Mouse (Mus musculus) spleen, postnatal 36 days (tissue): ENCODE results near the gene Cbr4.

Experiments
- DNase-seq, 2 experiments: peaks; one replicate each; pipeline ENCODE4 v3.0.0; 2022; ENCODE audit warnings: low spot score in 2 of 2, mixed read lengths in 1 of 2

The Cbr4 gene

DNA sequence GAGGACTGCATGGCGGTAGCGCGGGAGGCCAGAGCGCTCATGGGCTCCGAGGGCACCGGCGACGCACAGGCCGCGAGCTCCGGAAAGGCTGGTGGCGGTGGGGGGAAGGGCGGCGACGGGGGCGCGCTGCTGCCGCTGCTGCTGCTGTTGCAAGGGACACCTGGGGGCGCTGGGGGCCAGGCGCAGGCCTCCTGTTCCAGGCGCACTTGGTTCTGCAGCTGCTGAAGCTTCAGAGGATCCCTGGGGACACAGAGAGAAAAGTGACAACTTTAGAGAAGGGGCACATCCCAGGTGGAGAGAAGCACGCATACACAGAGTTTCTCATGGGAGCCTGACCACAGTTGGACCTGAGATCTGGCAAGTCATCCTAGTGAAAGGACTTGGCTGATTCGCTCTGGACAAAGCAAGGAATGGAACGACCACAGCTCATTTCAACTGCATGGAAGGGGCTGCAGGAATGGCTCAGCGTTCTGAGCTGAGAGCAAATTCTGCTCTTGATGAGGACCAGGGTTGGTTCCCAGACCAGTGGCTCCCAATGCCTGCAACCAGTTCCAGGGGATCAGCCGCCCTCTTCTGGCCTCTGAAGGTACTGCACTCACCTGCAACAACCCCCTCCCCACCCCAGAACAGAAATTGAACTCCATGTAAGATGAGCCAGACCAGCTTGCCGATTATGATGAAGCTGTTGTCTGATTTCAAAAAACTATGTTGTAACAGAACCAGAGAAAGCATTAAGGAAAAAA, 62.6 kb downstream of the Cbr4 start:
- DNase-seq: no peak

DNA sequence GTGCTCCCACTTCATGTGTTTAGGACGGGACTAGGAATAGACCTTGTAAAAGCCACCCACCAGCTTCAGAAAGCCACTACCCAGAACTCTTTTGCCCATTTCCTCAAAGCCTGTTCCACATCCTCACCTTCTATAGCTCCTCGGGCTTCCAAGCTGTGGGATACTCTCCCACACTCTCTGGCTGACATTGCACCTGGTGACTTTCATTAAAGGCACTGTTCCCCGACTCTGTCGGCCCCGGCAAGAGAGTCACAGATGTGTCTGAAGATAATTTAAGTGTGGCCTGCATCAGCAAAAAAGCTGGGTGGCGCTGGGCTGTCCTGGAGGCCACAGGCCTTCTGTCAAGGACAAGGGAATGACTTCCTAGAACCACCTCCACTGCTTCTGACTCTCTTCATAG, 64.7 kb downstream of the Cbr4 start:
- DNase-seq: no peak

DNA sequence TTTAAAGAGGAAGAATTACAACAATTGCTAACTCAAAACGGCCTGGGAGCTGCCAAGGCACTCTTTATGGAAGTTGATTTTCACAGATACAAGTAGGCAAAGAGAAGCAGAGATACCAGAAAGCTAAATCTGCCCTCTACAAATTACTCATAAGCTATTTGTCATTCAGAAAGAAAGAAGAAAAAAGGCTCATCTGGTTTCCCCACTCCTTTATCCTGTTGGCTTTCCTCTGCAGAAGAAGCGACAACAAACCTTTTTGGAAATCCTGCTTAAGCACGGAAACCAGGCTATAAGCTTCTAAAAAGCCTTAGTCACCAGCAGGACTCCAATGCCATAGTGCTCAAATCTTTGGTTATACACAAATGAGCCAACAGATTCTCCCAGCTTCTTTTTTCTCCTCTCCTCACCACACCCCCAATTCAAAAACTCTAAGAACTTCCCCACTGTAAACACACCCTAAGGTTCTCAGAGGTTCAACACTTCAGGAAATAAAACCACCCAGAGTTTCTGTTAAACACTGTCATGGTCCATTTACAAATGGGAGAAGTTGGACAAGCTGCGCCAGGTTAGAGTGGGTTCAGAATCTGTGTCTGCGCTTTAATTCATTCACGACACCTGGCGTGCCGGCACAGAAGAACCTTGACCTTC, 65.3 kb downstream of the Cbr4 start:
- DNase-seq: no peak

DNA sequence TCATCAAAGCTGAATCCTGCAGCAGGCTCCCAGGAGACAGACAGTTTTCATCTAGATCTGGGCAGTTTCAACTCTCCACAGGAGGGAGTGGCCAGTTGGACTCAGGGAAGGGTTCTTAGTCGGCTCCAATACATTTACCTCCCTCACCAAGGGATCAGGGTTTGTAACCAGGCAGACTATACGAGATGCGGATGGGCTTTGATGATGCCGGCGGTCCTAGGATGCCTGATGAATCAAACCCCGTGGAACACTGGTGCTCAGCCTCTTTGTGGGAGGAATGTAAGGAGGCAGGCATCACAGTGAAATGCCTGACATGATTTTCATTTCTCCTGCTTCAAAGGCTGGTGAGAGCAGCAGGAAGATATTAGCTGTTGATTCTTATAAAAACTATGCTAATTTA, 67.8 kb downstream of the Cbr4 start:
- no peak for DNase-seq

DNA sequence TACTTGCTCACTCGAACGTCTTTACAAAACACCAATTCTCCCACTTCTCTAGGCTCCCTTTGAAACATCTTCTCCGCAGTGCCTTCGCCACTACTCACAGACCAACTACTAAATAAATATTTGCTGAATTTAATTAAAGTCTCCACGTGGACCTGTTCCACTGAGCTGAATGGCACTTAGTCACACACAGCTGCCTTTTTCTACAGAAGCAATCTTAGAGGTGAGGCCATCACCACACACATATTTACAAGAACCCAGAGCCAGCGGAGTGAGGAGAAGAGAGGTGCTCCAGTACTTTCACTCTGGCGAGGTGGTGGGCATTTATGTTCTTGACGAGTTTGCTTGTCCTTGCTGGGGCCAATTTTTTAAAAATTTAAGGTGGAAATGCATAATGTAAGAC, 68.7 kb downstream of the Cbr4 start:
- DNase-seq: no peak
